Mouse (Mus musculus) gastrocnemius, postnatal 14 days (tissue): Measurements from ENCODE around the gene Hist1h1a. TPM values are rescaled to one million over a fixed set of nuclear protein-coding genes. Genes with fewer than 3 reads are reported as not detected.
"Not testable (repeated sequence)": the region's sequence is repeated elsewhere in the genome, so short reads cannot be mapped to it uniquely, and the experiment has no call there.

Source experiments
- DNase-seq: peaks from one replicate; pipeline ENCODE4 v3.0.0; 2021; ENCODE audit warnings: mixed read lengths
- intact Hi-C: fragments of 180-260 bp; cut with DNase I; formaldehyde crosslinking; loops from one replicate; pipeline ENCODE4 v1.15.1; 2025; ENCODE audit warnings: low total_unique reads
- total RNA-seq, 2 experiments: library from RNA; stranded (reverse); gene quantifications; 2 replicates each; pipeline ENCODE4 v1.2.3; 2021

Gene Hist1h1a
- total RNA-seq, 2 experiments from 2014 or later, result 45.7 to 47.5 TPM

- intact Hi-C loops, result no loop called here
Observed at GRCm38 (mm10) chr13:23742007-23742406, 21.5 kb upstream of the Hist1h1a start.

GRCm38 (mm10) chr13:23743215-23743614 is 20.3 kb upstream of the Hist1h1a start:
- intact Hi-C loops, result no loop called here
- no peak for DNase-seq

More at GRCm38 (mm10) chr13:23742007-23742406, 21.5 kb upstream of the Hist1h1a start:
- no peak for DNase-seq

GRCm38 (mm10) chr13:23743963-23744362 is 19.5 kb upstream of the Hist1h1a start:
- DNase-seq, result no peak
- intact Hi-C loops, result no loop called here

- intact Hi-C loops, result no loop called here
- no peak for DNase-seq
Observed at GRCm38 (mm10) chr13:23744421-23745380, 18.8 kb upstream of the Hist1h1a start.

- intact Hi-C loops, result no loop called here
- DNase-seq, result peak; percentile 71
Observed at GRCm38 (mm10) chr13:23745381-23746161, 17.9 kb upstream of the Hist1h1a start, which contains the start of gene Hist1h3c. Gene Hist1h3c, minus strand, starts transcription at chr13:23745602.

- peak; percentile 52 for DNase-seq
- intact Hi-C loops, result not testable (repeated sequence)
Observed at GRCm38 (mm10) chr13:23746201-23747080, 17.0 kb upstream of the Hist1h1a start, which contains the start of gene Hist1h2bb. Gene Hist1h2bb, plus strand, starts transcription at chr13:23746734.

GRCm38 (mm10) chr13:23747081-23747891 is 16.2 kb upstream of the Hist1h1a start:
- no peak for DNase-seq
- intact Hi-C loops, result no loop called here

GRCm38 (mm10) chr13:23747892-23748288 is 15.6 kb upstream of the Hist1h1a start:
- DNase-seq, result no peak
- intact Hi-C loops, result no loop called here

GRCm38 (mm10) chr13:23749563-23750121 is 13.8 kb upstream of the Hist1h1a start:
- no peak for DNase-seq

GRCm38 (mm10) chr13:23750839-23751477 is 12.5 kb upstream of the Hist1h1a start, which contains the start of gene Hist1h2ab:
Gene Hist1h2ab, plus strand, starts transcription at chr13:23751126.
- intact Hi-C loops, DNase-seq: not testable (repeated sequence)

More at GRCm38 (mm10) chr13:23749563-23750121, 13.8 kb upstream of the Hist1h1a start:
- intact Hi-C loops, result no loop called here

GRCm38 (mm10) chr13:23751478-23751956 is 11.9 kb upstream of the Hist1h1a start:
- intact Hi-C loops, result no loop called here
- DNase-seq, result no peak

- intact Hi-C loops, result not testable (repeated sequence)
- DNase-seq, result peak; percentile 79
Observed at GRCm38 (mm10) chr13:23752067-23752741, 11.3 kb upstream of the Hist1h1a start, which contains the start of gene Hist1h3b. Gene Hist1h3b, plus strand, starts transcription at chr13:23752267.

GRCm38 (mm10) chr13:23752742-23753172 is 10.7 kb upstream of the Hist1h1a start:
- DNase-seq, result no peak
- intact Hi-C loops, result no loop called here

GRCm38 (mm10) chr13:23753314-23754078 is 10.0 kb upstream of the Hist1h1a start:
- intact Hi-C loops, result no loop called here
- no peak for DNase-seq

GRCm38 (mm10) chr13:23755000-23755399 is 8.5 kb upstream of the Hist1h1a start:
- intact Hi-C loops, result no loop called here
- DNase-seq, result no peak

GRCm38 (mm10) chr13:23756790-23757189 is 6.7 kb upstream of the Hist1h1a start, which contains the start of gene Hist1h4b:
Gene Hist1h4b, plus strand, starts transcription at chr13:23757013.
- intact Hi-C loops, result no loop called here
- DNase-seq, result peak; percentile 63
